Mouse (Mus musculus) CH12.LX (cell line): Measurements from ENCODE around the gene Ankrd11. TPM values are rescaled to one million over a fixed set of nuclear protein-coding genes. Genes with fewer than 3 reads are reported as not detected.

Source experiments
- DNase-seq: peaks from one replicate; pipeline ENCODE4 v3.0.0-alpha.2; 2013; ENCODE audit errors: extremely low read depth
- H3K27ac ChIP-seq: 2 replicates; pipeline ENCODE4 v1.5.1; 2012; ENCODE audit warnings: low read depth, mild to moderate bottlenecking, control low read depth, moderate library complexity; ENCODE audit not compliant: insufficient read depth
- H3K27me3 ChIP-seq: replicated peaks from 2 replicates; pipeline ENCODE3; 2012; ENCODE audit warnings: inconsistent platforms
- H3K36me3 ChIP-seq, 2 experiments: replicated peaks in 1 of 2; 2 replicates each; pipeline versions ENCODE3 to v1.6.1; 2012; ENCODE audit warnings: inconsistent platforms in 1 of 2, low read length in 1 of 2, mild to moderate bottlenecking in 1 of 2, mixed read lengths in 1 of 2, moderate library complexity in 1 of 2; ENCODE audit not compliant: control insufficient read depth in 1 of 2, insufficient read depth in 1 of 2
- H3K4me1 ChIP-seq, 2 experiments: 2 replicates each; pipeline ENCODE4 v1.6.1; 2012; ENCODE audit warnings: inconsistent platforms in 1 of 2, moderate library complexity in 1 of 2; ENCODE audit not compliant: insufficient read depth in 2 of 2, control insufficient read depth in 1 of 2
- H3K4me2 ChIP-seq: 2 replicates; pipeline ENCODE4 v1.6.1; 2012; ENCODE audit warnings: low read depth, mild to moderate bottlenecking, control low read depth; ENCODE audit not compliant: poor library complexity, insufficient read depth, severe bottlenecking
- H3K4me3 ChIP-seq, 3 experiments: fragments of 150-350 bp in 1 of 3; sonication (generic) in 1 of 3; replicated peaks in 1 of 3; 2 replicates each; pipeline versions ENCODE3 to v1.5.1; 2011 to 2012; ENCODE audit warnings: low read depth in 2 of 3, low read length in 2 of 3, mild to moderate bottlenecking in 2 of 3, moderate library complexity in 2 of 3, control low read depth in 1 of 3, improper control_type of control experiment in 1 of 3, inconsistent platforms in 1 of 3, mixed read lengths in 1 of 3; ENCODE audit not compliant: poor library complexity in 1 of 3
- H3K79me2 ChIP-seq: replicated peaks from 2 replicates; pipeline ENCODE4 v1.6.1; 2012; ENCODE audit warnings: mild to moderate bottlenecking, moderate library complexity; ENCODE audit not compliant: control insufficient read depth, poor library complexity, insufficient read depth, severe bottlenecking; ENCODE audit errors: extremely low read depth
- H3K9ac ChIP-seq: 2 replicates; pipeline ENCODE4 v1.6.1; 2012; ENCODE audit warnings: low read depth, mild to moderate bottlenecking, control low read depth, moderate library complexity; ENCODE audit not compliant: insufficient read depth
- H3K9me3 ChIP-seq: replicated peaks from 2 replicates; pipeline ENCODE3; 2012; ENCODE audit warnings: low read length, inconsistent platforms, mixed read lengths
- BHLHE40 ChIP-seq: IDR thresholded peaks from 2 replicates; pipeline ENCODE4 v1.6.1; 2011; ENCODE audit warnings: mild to moderate bottlenecking, low read depth, low read length, improper control_type of control experiment
- CTCF ChIP-seq, 2 experiments: IDR thresholded peaks in 1 of 2; conservative IDR thresholded peaks in 1 of 2; 2 replicates each; pipeline ENCODE4 v1.5.1; 2011 to 2012; ENCODE audit warnings: low read depth in 2 of 2, low read length in 2 of 2, improper control_type of control experiment in 1 of 2, inconsistent platforms in 1 of 2, mild to moderate bottlenecking in 1 of 2, moderate library complexity in 1 of 2
- ELF1 ChIP-seq: IDR thresholded peaks from 2 replicates; pipeline ENCODE4 v1.6.1; 2014; ENCODE audit warnings: low read depth, mild to moderate bottlenecking, inconsistent platforms, low read length, improper control_type of control experiment
- EP300 ChIP-seq: IDR thresholded peaks from 2 replicates; pipeline ENCODE4 v1.6.1; 2011; ENCODE audit warnings: low read length, improper control_type of control experiment
- GABPA ChIP-seq: IDR thresholded peaks from 2 replicates; pipeline ENCODE4 v1.6.1; 2012; ENCODE audit warnings: low read depth, low read length, improper control_type of control experiment, inconsistent platforms; ENCODE audit not compliant: insufficient replicate concordance
- JUN ChIP-seq: IDR thresholded peaks from 2 replicates; pipeline ENCODE4 v1.6.1; 2011; ENCODE audit warnings: low read depth, mild to moderate bottlenecking, low read length, improper control_type of control experiment, moderate library complexity; ENCODE audit not compliant: insufficient read depth
- JUND ChIP-seq: conservative IDR thresholded peaks from 2 replicates; pipeline ENCODE4 v1.6.1; 2011; ENCODE audit warnings: low read depth, low read length, improper control_type of control experiment
- MAX ChIP-seq: IDR thresholded peaks from 2 replicates; pipeline ENCODE4 v1.6.1; 2011; ENCODE audit warnings: low read length, improper control_type of control experiment
- MAZ ChIP-seq: IDR thresholded peaks from 2 replicates; pipeline ENCODE4 v1.6.1; 2012; ENCODE audit warnings: low read depth, mild to moderate bottlenecking, inconsistent platforms, low read length, improper control_type of control experiment, moderate library complexity
- MXI1 ChIP-seq: IDR thresholded peaks from 2 replicates; pipeline ENCODE4 v1.6.1; 2011; ENCODE audit warnings: mild to moderate bottlenecking, low read depth, low read length, improper control_type of control experiment
- MYC ChIP-seq: IDR thresholded peaks from 2 replicates; pipeline ENCODE4 v1.6.1; 2011; ENCODE audit warnings: low read depth, mild to moderate bottlenecking, improper control_type of control experiment, low read length
- NELFE ChIP-seq: IDR thresholded peaks from 2 replicates; pipeline ENCODE4 v1.6.1; 2011; ENCODE audit warnings: low read depth, low read length, improper control_type of control experiment
- POLR2AphosphoS2 ChIP-seq: IDR thresholded peaks from 2 replicates; pipeline ENCODE4 v1.6.1; 2011; ENCODE audit warnings: low read depth, low read length, improper control_type of control experiment
- RAD21 ChIP-seq: IDR thresholded peaks from 2 replicates; pipeline ENCODE4 v1.6.1; 2011; ENCODE audit warnings: low read depth, mild to moderate bottlenecking, low read length, improper control_type of control experiment, moderate library complexity
- RCOR1 ChIP-seq: conservative IDR thresholded peaks from 2 replicates; pipeline ENCODE4 v1.6.1; 2012; ENCODE audit warnings: low read depth, mild to moderate bottlenecking, inconsistent platforms, low read length, improper control_type of control experiment
- SMC3 ChIP-seq: IDR thresholded peaks from 2 replicates; pipeline ENCODE4 v1.6.1; 2011; ENCODE audit warnings: low read depth, low read length, improper control_type of control experiment
- TCF12 ChIP-seq: IDR thresholded peaks from 2 replicates; pipeline ENCODE4 v1.6.1; 2014; ENCODE audit warnings: low read depth, mild to moderate bottlenecking, inconsistent platforms, low read length, improper control_type of control experiment
- ZKSCAN1 ChIP-seq: IDR thresholded peaks from 2 replicates; pipeline ENCODE4 v1.6.1; 2012; ENCODE audit warnings: low read depth, inconsistent platforms, low read length, improper control_type of control experiment, borderline replicate concordance
- ZMIZ1 ChIP-seq: IDR thresholded peaks from 2 replicates; pipeline ENCODE4 v1.6.1; 2012; ENCODE audit warnings: low read depth, mild to moderate bottlenecking, inconsistent platforms, low read length, improper control_type of control experiment
- ZNF384 ChIP-seq: IDR thresholded peaks from 2 replicates; pipeline ENCODE4 v1.6.1; 2012; ENCODE audit warnings: low read depth, low read length, improper control_type of control experiment, inconsistent platforms
- dilution Hi-C: fragments of 300-500 bp; cut with MboI; formaldehyde crosslinking; loops from 2 replicates; pipeline ENCODE4 v1.14.3; 2020; ENCODE audit warnings: low sequenced_read_pairs; ENCODE audit not compliant: extremely low pct_unique_long_range_greater_than_20kb, extremely low pct_ligation_motif_present
- in situ Hi-C: fragments of 300-500 bp; cut with MboI; formaldehyde crosslinking; loops from 3 replicates; pipeline ENCODE4 v1.14.3; 2019; ENCODE audit warnings: low sequenced_read_pairs, low pct_ligation_motif_present, low pct_unique_long_range_greater_than_20kb, mixed read lengths
- polyA plus RNA-seq: library from polyadenylated mRNA; unstranded; fragments of >175 nt; gene quantifications from 2 replicates; pipeline ENCODE4 v1.2.1, GENCODE M21; 2012; ENCODE audit warnings: low read depth; ENCODE audit not compliant: insufficient read length
- total RNA-seq, 2 experiments: library from RNA; depleted of rRNA; stranded (reverse); fragments of 300-350 nt in 1 of 2; fragments of >200 nt in 1 of 2; gene quantifications; 2 replicates each; pipeline ENCODE4 v1.2.3; 2012 to 2014

Ankrd11 gene
- total and polyA plus RNA-seq, 3 experiments = 37.4 to 74.9 (median 60.7) TPM

DNA sequence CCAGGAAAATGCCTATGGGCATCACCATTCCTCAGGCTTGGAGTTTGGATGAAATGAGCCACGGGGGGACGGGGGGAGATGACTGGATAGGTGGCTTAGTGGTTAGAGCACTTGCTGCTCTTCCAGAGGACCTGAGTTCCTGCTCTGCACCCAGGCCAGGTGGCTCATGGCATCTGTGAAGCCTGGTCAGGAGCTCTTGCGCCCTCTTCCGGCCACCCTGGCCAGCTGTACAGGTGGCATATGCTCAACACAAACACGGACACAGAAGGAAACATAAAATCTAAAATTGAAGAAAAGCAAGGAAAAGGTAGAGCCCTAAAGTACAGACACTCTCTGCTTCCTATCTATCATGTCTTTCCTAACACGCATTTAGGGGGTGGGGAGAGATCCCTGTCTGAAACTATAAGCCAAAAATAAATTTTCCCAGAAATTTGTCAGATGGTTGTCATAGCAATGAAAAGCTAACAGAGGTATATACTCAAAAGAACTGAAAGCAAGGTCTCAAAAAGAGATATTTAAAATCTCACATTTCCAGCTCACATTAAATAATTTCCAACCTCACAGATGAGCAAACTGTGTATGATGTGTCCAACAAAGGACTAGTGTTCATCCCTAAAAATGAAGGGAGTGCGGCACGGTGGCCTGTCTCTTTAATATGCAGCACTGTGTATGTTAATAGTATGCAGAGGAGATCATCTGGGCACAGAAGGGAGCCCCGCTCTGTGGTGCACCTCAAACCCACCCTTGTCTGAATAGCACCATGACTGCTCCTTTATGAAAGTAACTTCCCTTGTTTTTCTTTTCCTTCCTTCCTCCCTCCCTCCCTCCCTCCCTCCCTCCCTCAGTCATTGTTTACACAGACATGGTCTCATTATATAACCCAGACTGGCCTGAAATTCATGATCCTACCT, 99.0 kb downstream of the Ankrd11 start:
- H3K4me3 ChIP-seq = no peak overlapping the region
- dilution Hi-C loops (no loop called here), in situ Hi-C loops (no loop called here)
- no peaks in the 10 kb centered on the region for H3K9me3 ChIP-seq
- H3K27ac ChIP-seq = no peak overlapping the region
- no peak overlapping the region for H3K9ac ChIP-seq
- H3K27me3 ChIP-seq = no peaks in the 10 kb centered on the region
- no peak for DNase-seq
- H3K4me1 ChIP-seq = peaks cover 23 to 84% of the 10 kb centered on the region in 2 experiments
- TF ChIP-seq CTCF (conservative IDR thresholded peaks at IDR 0.05 in 1 of 2, IDR thresholded peaks at IDR 0.05 in 1 of 2; ENCODE audit: low read depth in 2 of 2, low read length in 2 of 2) = peak in 1 of 2 experiments; percentile 41; a peak in 2 of 4 replicates
- TF ChIP-seq SMC3 = 0 out of 2 replicates have a peak, but pooled peaks have one; percentile 13
- TF ChIP-seq ZNF384 = no peak
- peak; percentile 9; the same call in 1 of the 2 replicates for TF ChIP-seq RAD21
- H3K36me3 ChIP-seq = peaks cover 11 to 54% of the 10 kb centered on the region in 2 experiments
- peaks cover 92% of the 10 kb centered on the region for H3K79me2 ChIP-seq
- H3K4me2 ChIP-seq = no peak overlapping the region

DNA sequence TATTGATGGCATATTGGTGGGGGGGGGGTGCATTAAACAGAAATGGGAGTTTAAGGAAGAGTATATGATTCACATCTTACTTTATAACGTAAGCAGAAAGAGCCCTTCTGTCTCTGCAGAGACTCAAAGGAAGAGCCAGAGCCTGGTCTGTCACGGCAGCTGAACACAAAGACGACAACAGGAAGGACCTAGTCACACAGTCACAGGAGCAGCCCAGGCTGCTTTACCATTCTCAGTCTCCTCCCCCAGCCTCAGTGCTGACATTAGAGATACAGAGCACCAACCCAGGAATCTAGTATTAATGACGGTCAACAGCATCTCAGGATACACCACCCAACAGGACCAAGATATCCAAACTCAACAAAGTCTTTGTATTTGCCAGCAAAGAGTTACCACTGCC, 103.5 kb downstream of the Ankrd11 start:
- H3K27ac ChIP-seq = no peak overlapping the region; the same call in 1 of the 2 replicates
- H3K9ac ChIP-seq = no peak overlapping the region
- DNase-seq = peak; percentile 70
- dilution Hi-C loops = no loop called here
- peaks cover 28 to 89% of the 10 kb centered on the region in 2 experiments for H3K4me1 ChIP-seq
- in situ Hi-C loops = no loop called here
- H3K4me2 ChIP-seq = no peak overlapping the region
- TF ChIP-seq ELF1 (no peak), EP300 (no peak), POLR2AphosphoS2 (no peak), RAD21 (no peak), TCF12 (no peak), MYC (no peak)
- H3K27me3 ChIP-seq = no peaks in the 10 kb centered on the region
- H3K9me3 ChIP-seq = no peaks in the 10 kb centered on the region
- H3K4me3 ChIP-seq = no peak overlapping the region
- peaks cover 91% of the 10 kb centered on the region for H3K79me2 ChIP-seq
- peaks cover 17 to 66% of the 10 kb centered on the region in 2 experiments for H3K36me3 ChIP-seq

DNA sequence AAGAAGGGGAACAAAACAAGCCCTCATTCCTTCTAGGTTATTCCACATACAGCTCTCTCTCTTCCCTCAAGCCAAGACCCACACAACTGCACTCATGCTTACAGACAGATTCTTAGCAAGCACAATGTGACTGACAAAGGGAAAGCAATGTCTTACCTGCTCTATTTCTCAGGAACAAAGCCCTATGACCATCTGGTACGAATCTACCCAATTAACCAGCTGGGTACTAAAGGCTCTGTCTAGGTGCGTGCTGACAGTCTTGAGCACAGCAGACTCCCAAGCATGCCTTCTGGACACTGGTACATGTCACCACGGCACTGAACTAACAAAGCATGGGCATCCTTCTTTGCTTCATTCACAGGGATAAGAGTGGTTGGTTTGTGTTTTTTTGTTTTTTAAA, 103.9 kb downstream of the Ankrd11 start:
- Histone ChIP-seq H3K27me3 (no peaks in the 10 kb centered on the region), H3K4me2 (no peak overlapping the region), H3K4me3 (no peak overlapping the region)
- DNase-seq = no peak
- TF ChIP-seq JUN (no peak), ZKSCAN1 (no peak), RCOR1 (no peak), JUND (no peak), MXI1 (no peak), ZMIZ1 (no peak), TCF12 (no peak), GABPA (no peak), SMC3 (no peak), NELFE (no peak), MAX (no peak), BHLHE40 (no peak), MAZ (no peak)
- TF ChIP-seq, all 38 proteins: peak for 0
- H3K4me1 ChIP-seq = peaks cover 29 to 91% of the 10 kb centered on the region in 2 experiments
- no peak overlapping the region for H3K27ac ChIP-seq
- no peaks in the 10 kb centered on the region for H3K9me3 ChIP-seq
- peaks cover 90% of the 10 kb centered on the region for H3K79me2 ChIP-seq
- peaks cover 20 to 67% of the 10 kb centered on the region in 2 experiments for H3K36me3 ChIP-seq
- dilution Hi-C loops (no loop called here), in situ Hi-C loops (no loop called here)
- H3K9ac ChIP-seq = no peak overlapping the region
